Mouse (Mus musculus): ENCODE results near the gene Mt3.

The Mt3 gene

DNA sequence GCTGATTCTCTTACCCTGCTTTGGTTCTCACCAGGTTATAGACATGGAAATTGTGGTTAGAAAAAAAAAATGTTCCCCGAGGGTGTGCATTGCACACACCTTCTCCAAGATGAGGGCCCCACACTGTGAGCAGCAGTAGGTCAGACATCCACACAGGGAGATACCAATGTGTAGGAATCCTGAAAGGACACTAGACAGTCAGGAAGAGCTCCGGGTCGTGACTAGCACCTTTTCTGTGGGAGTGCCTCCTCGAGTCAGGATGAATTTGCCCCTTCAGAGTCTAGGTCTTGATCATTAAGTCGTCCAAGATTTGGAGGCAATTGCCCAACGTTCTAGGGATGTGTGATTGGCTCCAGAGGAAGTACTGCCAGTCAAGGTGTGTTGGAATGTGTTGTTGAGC lies 33.4 kb downstream of the Mt3 start:
- in situ Hi-C loops (cut with MboI, MseI): no loop called here

DNA sequence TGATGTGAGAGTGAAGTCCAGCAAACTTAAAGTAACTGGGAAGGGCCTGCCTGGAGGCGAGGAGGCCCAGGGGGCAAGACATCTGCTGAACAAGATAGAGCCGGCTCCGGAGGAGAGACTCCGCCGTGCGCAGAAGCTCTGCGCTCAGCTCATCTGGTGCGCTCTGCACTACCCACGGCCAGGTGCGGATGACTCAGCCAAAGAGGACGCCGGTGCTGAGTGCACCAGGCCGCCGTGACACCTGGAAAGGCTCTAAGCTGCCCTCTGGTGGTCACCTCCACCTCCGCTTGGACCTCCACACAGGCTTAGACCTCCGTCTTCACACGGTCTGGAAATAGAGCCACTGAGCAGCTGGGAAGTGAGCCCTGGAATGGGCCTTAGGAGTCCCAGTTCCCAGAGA lies 34.1 kb downstream of the Mt3 start:
- in situ Hi-C loops (cut with MboI, MseI): no loop called here

DNA sequence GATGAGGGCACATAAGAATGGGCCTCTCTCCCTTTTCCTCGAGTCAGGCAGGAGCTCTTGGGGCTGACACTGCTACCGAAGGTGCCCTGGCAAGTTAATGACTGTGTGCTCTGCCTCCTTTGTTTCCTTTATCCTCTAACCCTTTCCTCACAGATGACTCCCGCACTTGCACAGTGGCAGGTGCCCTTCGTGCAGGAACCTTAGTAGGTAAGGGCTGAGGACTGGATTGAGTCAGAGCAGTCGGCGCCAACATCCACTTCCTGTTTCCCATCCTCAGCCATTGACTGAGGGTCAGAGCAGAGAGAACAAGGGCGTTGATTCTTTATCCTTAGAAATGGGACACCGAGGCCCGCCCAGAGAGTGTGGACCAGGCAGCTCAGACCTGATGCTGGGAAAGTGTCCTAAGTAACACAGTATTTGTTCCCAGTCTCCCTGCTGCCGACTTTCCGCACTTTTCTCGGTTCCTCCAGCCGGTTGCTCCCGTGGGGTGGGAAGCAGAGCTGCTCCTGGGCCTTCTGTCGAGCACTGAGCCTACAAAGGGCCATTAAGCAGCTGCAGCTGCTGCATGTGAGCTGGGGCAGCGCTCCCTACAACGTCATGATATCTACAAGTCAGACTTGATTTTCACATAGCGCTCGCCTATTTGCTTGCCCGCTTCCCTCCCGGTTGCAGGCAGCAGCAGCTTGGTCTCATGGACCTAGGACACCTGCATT lies 35.0 kb downstream of the Mt3 start:
- in situ Hi-C loops (cut with MboI, MseI): no loop called here

DNA sequence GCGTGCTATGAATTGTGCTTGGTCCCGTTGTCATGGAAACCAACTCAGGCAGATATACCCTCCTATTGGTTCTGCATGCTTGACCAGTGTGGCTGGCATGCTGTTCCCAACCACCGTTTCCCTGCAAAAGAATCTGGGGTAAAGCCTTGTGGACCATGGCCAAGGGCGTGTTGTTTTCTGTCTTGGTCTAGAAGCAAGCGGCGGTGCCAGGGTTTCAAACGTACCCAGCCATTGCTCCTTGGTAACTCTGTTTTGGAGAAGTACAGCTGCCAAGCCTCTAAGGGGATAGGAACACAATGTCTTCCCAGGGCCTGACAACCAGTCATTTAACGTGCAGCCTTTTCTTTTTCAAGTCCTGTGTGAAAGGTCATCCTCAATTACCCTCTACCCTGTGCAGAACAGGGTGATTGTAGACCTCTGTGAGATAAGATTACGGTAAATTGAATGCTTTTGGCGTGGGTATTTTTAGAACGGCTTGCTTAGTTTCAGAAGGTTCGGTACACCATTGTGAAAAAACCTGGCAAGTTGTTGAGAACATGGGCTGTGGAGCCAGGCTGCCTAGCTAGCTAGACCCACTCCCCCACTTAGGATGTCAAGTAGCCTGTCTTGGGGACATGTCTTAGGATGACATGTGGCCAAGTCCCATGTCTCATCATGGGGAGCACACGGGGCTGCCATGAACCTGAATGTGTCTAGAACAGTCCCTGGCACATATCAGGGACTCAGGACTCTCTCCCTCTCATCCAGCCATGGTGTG lies 37.0 kb downstream of the Mt3 start:
- in situ Hi-C loops (cut with MboI, MseI): no loop called here

DNA sequence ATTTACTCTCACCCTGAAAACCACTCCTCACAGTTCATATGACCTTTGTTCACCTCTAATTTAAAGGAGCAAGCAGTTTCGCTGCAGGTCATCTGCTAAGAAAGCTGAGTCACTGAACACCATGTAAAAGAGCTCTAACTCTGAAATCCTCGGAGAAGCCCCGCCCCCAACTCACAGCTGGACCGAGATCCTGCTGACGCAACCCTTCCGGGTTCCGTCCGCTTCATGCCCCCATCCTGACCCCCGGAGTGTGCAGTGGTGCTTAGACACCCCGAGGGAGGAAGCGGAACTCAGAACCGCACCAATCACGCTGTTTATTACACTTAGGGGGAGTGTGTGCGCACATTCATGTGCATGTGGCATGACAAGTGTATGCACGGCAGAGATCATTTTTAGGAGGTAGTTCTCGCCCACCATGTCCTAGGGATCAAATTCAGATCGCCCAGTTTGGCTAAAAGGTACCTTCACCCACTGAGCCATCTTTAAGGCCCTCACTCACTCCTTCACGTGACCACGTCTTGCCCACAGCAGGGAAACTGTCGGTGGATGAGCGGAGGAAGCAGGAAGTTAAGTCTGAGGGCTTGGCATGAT lies 38.8 kb downstream of the Mt3 start:
- in situ Hi-C loops (cut with MboI, MseI): no loop called here

DNA sequence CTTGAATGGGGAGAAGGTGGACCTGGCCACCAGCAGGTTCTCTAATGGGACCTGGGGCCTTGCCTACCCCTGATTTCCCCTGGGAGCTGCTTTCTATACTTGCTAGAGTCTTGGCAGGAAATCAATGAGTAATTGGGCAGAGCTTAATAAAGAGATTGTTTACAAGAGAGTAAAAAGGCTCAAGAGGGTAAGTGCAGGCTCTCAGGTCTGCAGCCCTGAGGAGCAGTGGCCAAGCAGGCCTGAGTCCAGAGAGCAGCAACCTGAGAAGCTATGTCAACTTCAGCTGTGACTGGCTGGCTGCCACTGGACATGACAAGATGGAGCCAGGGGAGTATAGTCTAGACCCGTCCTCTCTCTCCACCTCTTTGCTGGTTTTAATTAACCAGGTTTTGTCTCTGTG lies 40.5 kb downstream of the Mt3 start:
- in situ Hi-C loops (cut with MboI, MseI): no loop called here

DNA sequence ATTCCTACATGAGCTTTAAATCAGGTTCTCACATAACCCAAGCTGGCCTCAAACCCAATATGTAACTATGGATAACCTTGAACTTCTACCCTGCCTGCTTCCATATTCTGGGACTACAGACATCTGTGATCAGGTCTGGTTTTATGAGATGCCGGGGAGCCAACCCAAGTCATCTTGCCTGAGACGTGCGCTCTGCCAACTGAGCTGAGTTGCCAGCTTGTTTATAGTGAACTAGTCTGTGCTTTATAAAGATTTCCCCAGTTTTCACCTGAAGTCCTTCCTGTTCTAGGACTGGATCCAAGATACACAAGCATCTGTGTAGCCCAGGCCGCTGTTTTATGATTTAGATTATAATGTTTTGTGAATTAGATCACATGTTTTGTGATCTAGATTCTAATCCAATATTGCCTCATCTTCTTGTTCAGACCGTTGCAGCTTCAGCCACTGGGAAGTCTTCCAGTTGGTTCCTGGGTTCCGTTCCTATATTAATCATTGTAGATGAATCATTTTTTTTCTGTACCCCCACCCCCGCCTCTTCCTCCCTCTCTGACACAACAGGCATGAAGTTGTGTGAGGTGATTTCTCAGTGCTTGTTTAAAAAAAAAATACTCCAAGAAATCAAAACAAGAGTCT lies 42.3 kb downstream of the Mt3 start:
- in situ Hi-C loops (cut with MboI, MseI): no loop called here

DNA sequence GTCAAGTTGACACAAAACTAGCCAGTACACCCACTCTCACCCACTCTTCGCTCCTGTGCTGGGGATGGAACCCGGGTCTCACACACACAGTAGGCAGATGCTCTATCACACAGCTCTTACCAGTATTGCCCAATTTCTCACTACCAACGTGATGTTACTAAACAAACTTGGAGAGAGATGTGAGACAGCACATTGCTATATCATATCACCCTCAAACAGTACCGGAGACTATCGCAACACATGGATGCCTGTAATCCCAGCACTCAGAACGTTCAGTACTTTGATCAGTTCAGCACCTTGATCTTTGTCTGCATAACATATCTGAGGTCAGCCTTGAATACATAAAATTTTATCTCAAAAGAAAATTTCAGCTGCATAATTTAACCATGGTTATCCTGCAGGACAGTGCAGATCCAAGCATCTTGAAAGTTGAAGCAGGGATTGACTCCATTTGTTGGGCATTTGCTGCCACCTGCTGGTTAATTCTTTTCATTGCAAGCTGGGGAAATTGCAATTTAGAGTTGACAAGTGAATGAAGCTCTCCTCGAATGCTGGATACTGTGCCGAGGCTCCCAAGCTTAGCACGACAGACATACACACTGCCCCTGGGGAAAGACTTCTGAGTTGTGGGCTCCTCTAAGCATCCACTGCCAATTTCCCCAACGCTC lies 46.9 kb downstream of the Mt3 start:
- in situ Hi-C loops (cut with MboI, MseI): no loop called here

All from T-helper 2 cell (primary cell).